Mouse (Mus musculus) heart, adult 2 months (tissue): ENCODE results near the gene Zkscan14. TPM values are rescaled to one million over a fixed set of nuclear protein-coding genes. Genes with fewer than 3 reads are reported as not detected.
"Not testable (repeated sequence)": the region's sequence is repeated elsewhere in the genome, so short reads cannot be mapped to it uniquely, and the experiment has no call there.

Experiments
- DNase-seq, 2 experiments: peaks; one replicate each; pipeline ENCODE4 v3.0.0; 2021
- H3K27ac ChIP-seq: fragments of 200-600 bp; 2 replicates; pipeline ENCODE4 v1.8.1; 2022
- H3K27me3 ChIP-seq: fragments of 200-500 bp; 2 replicates; pipeline ENCODE4 v1.6.1; 2012; ENCODE audit warnings: mild to moderate bottlenecking, low read length, inconsistent platforms, mixed read lengths; ENCODE audit not compliant: control insufficient read depth, insufficient read depth
- H3K36me3 ChIP-seq: fragments of 200-500 bp; 2 replicates; pipeline ENCODE4 v1.6.1; 2012; ENCODE audit warnings: low read length, inconsistent platforms; ENCODE audit not compliant: control insufficient read depth, insufficient read depth
- H3K4me1 ChIP-seq: fragments of 200-500 bp; 2 replicates; pipeline ENCODE4 v1.6.1; 2011; ENCODE audit warnings: low read length; ENCODE audit not compliant: control insufficient read depth, insufficient read depth
- H3K4me3 ChIP-seq: fragments of 200-600 bp; 2 replicates; pipeline ENCODE4 v1.8.1; 2022
- H3K79me2 ChIP-seq: fragments of 200-500 bp; replicated peaks from 2 replicates; pipeline ENCODE4 v1.6.1; 2012; ENCODE audit warnings: mild to moderate bottlenecking, inconsistent platforms, low read length, moderate library complexity, mixed read lengths; ENCODE audit not compliant: control insufficient read depth, insufficient read depth
- H3K9ac ChIP-seq: fragments of 200-500 bp; 2 replicates; pipeline ENCODE4 v1.6.1; 2012; ENCODE audit warnings: low read depth, mild to moderate bottlenecking, control low read depth, inconsistent platforms, low read length, mixed read lengths
- CTCF ChIP-seq: fragments of 200-600 bp; IDR thresholded peaks from 2 replicates; pipeline ENCODE4 v1.8.1; 2022; ENCODE audit warnings: antibody characterized with exemption, mild to moderate bottlenecking, moderate library complexity
- EP300 ChIP-seq: fragments of 200-500 bp; IDR thresholded peaks from 2 replicates; pipeline ENCODE4 v1.6.1; 2011; ENCODE audit warnings: low read depth, low read length, control low read depth; ENCODE audit not compliant: insufficient read depth
- POLR2A ChIP-seq: fragments of 200-500 bp; IDR thresholded peaks from 2 replicates; pipeline ENCODE4 v1.6.1; 2011; ENCODE audit warnings: mild to moderate bottlenecking, low read depth, low read length, control low read depth; ENCODE audit not compliant: insufficient read depth
- WGBS: fragments of 180-500 bp; shearing (Covaris S2); methylation state at CpG from one replicate; pipeline ENCODE4 v1.1.7; 2018; 5-methylcytosine and 5-hydroxymethylcytosine counted together
- intact Hi-C: fragments of 180-260 bp; cut with DNase I; formaldehyde crosslinking; loops from one replicate; pipeline ENCODE4 v1.15.1; 2025
- polyA plus RNA-seq: library from polyadenylated mRNA; depleted of rRNA; stranded (reverse); fragments of >200 nt; gene quantifications from 2 replicates; pipeline ENCODE4 v1.2.3, GENCODE M21; 2012
- total RNA-seq, 2 experiments: library from RNA; stranded (reverse); gene quantifications; 2 replicates each; pipeline ENCODE4 v1.2.3; 2021

Zkscan14 gene
- total and polyA plus RNA-seq, 3 experiments, result 2.5 to 6.9 (median 6.3) TPM

DNA sequence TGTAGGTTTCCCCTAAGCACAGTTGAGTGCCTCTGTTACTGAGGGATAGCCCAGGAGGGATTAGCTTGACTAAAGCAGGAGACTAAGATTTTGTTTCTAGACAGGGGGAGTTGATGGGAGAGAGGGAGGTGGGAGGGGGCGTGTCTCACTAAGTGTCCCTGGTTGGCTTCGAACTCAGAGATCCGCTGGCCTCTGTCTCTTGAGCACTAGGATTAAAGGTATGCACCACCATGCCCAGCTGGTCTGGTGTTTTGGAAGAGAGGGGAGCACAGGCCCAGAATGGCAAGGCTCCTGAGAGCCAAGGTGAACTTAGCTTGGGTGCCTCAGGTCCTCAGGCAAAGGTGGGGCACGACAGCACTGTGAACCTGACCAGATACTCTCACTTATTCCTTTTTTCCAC is 9.7 kb upstream of the Zkscan14 start:
- Histone ChIP-seq H3K27ac (no peak overlapping the region), H3K36me3 (no peaks in the 10 kb centered on the region), H3K4me3 (no peak overlapping the region), H3K79me2 (peaks cover 2% of the 10 kb centered on the region; the same call in 1 of the 2 replicates), H3K4me1 (no peaks in the 10 kb centered on the region), H3K9ac (no peak overlapping the region), H3K27me3 (no peaks in the 10 kb centered on the region)
- TF ChIP-seq EP300 (no peak), POLR2A (no peak), CTCF (no peak)
- DNase-seq, result no peak
- intact Hi-C loops, result no loop called here
- 97% methylated on average over 4 of the region's 4 CpGs for WGBS

DNA sequence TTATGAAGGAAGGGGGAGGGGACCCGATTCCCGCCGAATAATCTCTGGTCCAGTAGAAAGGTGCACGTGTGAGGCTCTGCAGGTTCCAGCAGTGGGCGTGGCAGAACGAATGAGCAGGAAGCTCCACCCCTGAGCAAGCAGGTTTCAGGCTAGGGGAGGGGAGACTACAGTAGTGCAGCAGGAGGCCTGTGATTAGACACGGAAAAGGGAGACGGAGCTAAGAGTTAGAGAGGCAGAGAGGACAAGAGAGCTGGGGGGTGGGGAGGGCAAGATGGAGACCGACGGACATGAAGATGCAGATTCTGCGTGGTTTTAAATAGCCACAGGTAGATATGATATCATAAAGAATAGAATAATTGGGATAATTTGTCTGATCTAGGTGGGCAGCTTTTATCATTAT is 6.7 kb upstream of the Zkscan14 start:
- WGBS, result 64% methylated on average over 11 of the region's 11 CpGs
- DNase-seq, result not testable (repeated sequence)

DNA sequence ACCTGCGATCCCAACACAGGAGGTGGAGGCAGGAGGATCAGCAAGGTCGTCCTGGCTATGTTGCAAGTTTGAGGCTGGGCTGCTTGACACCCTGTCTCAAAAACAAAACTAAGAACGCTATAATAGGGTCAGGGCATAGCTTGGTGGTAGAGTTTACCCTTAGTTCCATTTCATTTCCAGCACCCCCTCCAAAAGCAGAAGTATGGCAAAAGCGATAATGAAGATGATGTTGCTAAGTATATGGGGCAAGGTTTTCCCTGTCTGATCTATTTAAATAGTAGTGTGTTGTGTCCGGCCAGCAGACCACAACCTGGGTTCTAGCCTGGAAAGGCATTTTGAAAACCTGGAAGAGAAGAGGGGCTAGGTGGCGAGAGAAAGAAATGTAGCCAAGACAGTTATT is 6.3 kb upstream of the Zkscan14 start:
- intact Hi-C loops, result no loop called here
- H3K79me2 ChIP-seq, result peaks cover 2% of the 10 kb centered on the region; the same call in 1 of the 2 replicates
- no peaks in the 10 kb centered on the region for H3K27me3 ChIP-seq
- no peak overlapping the region for H3K9ac ChIP-seq
- H3K4me3 ChIP-seq, result no peak overlapping the region
- DNase-seq, result no peak
- no peak overlapping the region for H3K27ac ChIP-seq
- TF ChIP-seq EP300 (no peak), CTCF (no peak), POLR2A (no peak)
- 92% methylated on average over 6 of the region's 6 CpGs for WGBS
- peaks cover 6% of the 10 kb centered on the region for H3K4me1 ChIP-seq
- no peaks in the 10 kb centered on the region for H3K36me3 ChIP-seq

More for the DNA sequence above, 6.7 kb upstream of the Zkscan14 start:
- H3K4me3 ChIP-seq, H3K27ac ChIP-seq, H3K36me3 ChIP-seq, H3K79me2 ChIP-seq, intact Hi-C loops, H3K27me3 ChIP-seq, H3K9ac ChIP-seq, H3K4me1 ChIP-seq: not testable (repeated sequence)

DNA sequence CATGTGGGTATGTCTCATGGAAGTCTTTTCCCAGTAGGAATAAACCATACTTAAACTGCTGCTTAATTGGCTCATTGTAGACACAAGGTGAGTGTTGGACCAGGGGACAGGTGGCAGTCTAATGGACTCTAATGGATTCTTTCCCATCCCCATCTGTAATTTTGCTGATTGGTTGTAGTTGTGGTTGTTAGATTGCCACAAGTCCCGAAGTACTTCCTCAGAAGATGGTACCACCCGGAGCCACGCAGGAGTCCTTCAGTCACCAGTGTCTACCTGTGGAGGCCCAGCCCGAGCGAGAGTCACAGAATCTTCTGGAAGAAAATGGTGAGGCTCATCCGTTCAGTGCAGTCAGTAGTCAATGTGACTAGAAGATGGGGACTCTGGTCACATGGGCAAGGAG is 5.7 kb upstream of the Zkscan14 start:
- Histone ChIP-seq H3K4me3 (no peak overlapping the region), H3K79me2 (peaks cover 2% of the 10 kb centered on the region; the same call in 1 of the 2 replicates), H3K9ac (no peak overlapping the region), H3K36me3 (no peaks in the 10 kb centered on the region), H3K27ac (no peak overlapping the region), H3K4me1 (peaks cover 6% of the 10 kb centered on the region), H3K27me3 (no peaks in the 10 kb centered on the region)
- 97% methylated on average over 6 of the region's 6 CpGs for WGBS
- TF ChIP-seq EP300 (no peak), CTCF (no peak), POLR2A (no peak)
- intact Hi-C loops, result no loop called here
- DNase-seq, result no peak

DNA sequence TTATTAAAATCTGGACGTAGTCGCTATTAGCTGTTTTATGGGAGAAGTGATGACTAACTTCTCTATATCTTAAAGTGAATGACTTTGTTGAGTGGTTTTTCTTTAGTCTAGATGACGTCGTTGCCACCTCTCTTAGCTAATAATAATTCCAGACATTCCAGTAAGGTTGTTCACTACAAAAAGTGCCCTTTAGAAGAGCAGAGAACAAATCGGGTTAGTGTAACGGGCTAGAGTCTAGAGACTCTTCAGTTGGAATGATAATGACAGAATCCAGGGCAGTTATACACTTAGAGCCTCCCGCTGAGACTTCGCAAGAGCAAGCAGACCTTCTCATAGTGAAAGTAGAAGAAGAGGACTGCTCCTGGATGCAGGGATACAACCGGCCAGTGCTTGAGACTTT is 3.4 kb upstream of the Zkscan14 start:
- peak overlapping the region; percentile 91 for H3K27ac ChIP-seq
- H3K79me2 ChIP-seq, result peaks cover 2% of the 10 kb centered on the region; the same call in 1 of the 2 replicates
- H3K4me1 ChIP-seq, result peaks cover 8% of the 10 kb centered on the region
- peaks cover 5% of the 10 kb centered on the region; the same call in 1 of the 2 replicates for H3K36me3 ChIP-seq
- DNase-seq, result no peak
- WGBS, result 6% methylated on average over 9 of the region's 9 CpGs
- TF ChIP-seq POLR2A (no peak), EP300 (no peak), CTCF (no peak)
- H3K4me3 ChIP-seq, result peak overlapping the region; percentile 72
- H3K9ac ChIP-seq, result peak overlapping the region; percentile 46
- no peaks in the 10 kb centered on the region for H3K27me3 ChIP-seq
- intact Hi-C loops, result no loop called here

DNA sequence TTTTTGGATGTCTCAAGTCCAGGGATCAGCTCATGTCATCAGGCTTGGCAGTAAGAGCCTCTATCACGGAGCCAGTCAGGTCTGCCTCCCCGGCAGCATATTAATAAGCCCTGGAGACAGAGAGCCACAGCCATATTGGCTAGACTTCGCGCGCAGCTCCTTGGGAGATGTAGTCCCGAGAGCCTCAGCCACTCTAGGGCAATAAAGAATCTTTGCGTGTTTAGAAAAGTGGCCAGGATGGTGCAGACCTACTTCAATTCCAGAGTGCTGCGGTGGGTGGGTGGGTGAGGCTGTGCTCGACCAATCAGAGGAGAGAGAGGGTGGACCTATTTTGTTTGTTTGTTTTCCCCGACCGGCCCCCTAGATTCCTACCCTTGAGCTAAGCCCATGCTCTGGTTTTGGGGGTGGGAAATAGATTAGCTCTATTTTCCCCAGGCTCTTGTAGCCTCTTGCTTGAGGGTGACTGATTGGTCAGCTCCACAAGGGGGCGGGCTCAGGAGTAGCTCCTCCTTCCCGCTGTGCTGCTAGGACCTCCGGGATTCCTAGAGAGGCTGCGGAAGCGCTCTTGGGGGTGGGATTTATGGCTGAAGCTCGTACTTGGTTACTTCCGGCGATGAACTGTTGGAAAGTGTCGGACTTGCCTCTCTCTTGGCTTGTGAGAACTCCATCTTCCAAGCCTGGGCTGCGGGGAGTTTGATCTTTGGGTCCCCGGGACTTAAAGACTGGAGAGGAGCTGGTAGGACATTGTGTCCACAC is 2.4 kb upstream of the Zkscan14 start, which contains the start of gene Zkscan5:
Zkscan5 (plus strand) TSS at position 627 of the 756 bp plus-strand sequence.
- Histone ChIP-seq H3K79me2 (peaks cover 2% of the 10 kb centered on the region; the same call in 1 of the 2 replicates), H3K27me3 (no peaks in the 10 kb centered on the region), H3K9ac (peak within 1 kb of the TSS; percentile 82), H3K4me3 (peak within 1 kb of the TSS; percentile 72), H3K36me3 (peaks cover 5% of the 10 kb centered on the region; the same call in 1 of the 2 replicates), H3K27ac (peak within 1 kb of the TSS; percentile 91), H3K4me1 (peaks cover 8% of the 10 kb centered on the region)
- WGBS, result under 1% methylated on average over 22 of the region's 22 CpGs
- TF ChIP-seq CTCF, result peak; percentile 37; the same call in 1 of the 2 replicates
- peak; percentile 71 for TF ChIP-seq EP300
- TF ChIP-seq POLR2A, result peak; percentile 81
- intact Hi-C loops, result loop anchor here (1.0 to 5.0 kb wide), 3 partner anchors 13 to 78 kb away; partner anchors contain the start of genes Zfp655 and Zscan25
- peak; percentile 97 to 98 for DNase-seq
